Comparison of ENCODE assay signal across 9 mouse cellular contexts in genomic region chr7:45238723-45239496, GRCm38 (mm10). TPM values are rescaled to one million over a fixed set of nuclear protein-coding genes. Genes with fewer than 3 reads are reported as not detected.
A peak's percentile ranks its signal among the peaks of the same experiment; 100 is the strongest.
DNase-seq lines count a peak whose midpoint lies in the region; ATAC-seq and TF ChIP-seq lines count a peak whose summit lies in the region.
"Had no signal": no experiment of that assay in that cellular context is flagged by ENCODE, and none has a peak within 500 bp of the region (broad histone marks: within the 10 kb centered on the region; RNA-seq: fewer than 3 reads in every experiment).

Gene Cd37, minus strand, starts transcription at chr7:45239115.

- peak; percentile 44 to 72 for DNase-seq in heart, adult 2 months
- no peak for DNase-seq in heart, postnatal 4 days
- DNase-seq in lung, embryonic 14.5 days = no peak
- DNase-seq in stomach, postnatal 0 days (ENCODE audit: low spot score) = peak; percentile 14
- no peak for DNase-seq in left cerebral cortex, postnatal 10 days (ENCODE audit: extremely low spot score in 1 of 2, low spot score in 2 of 2)
- DNase-seq in retina, embryonic 14.5 days (ENCODE audit: low spot score) = no peak

- WGBS in heart, adult 2 months = 44% methylated on average over 20 of the region's 20 CpGs
- 34% methylated on average over 20 of the region's 20 CpGs for WGBS in lung, embryonic 14.5 days
- 46% methylated on average over 20 of the region's 20 CpGs for WGBS in stomach, postnatal 0 days
- WGBS in hindbrain, embryonic 13.5 days = 37% methylated on average over 20 of the region's 20 CpGs

- H3K4me2 ChIP-seq in lung, embryonic 14.5 days = peak within 1 kb of the TSS; percentile 1; the same call in 1 of the 2 replicates
- no peak within 1 kb of the TSS; the same call in 1 of the 2 replicates for H3K4me2 ChIP-seq in stomach, postnatal 0 days (replicated peaks; ENCODE audit: low read depth)
- no peak within 1 kb of the TSS for H3K4me2 ChIP-seq in hindbrain, embryonic 13.5 days

- no peaks in the 10 kb centered on the region for H3K27me3 ChIP-seq in heart, adult 2 months (ENCODE audit: control insufficient read depth, insufficient read depth, low read length)
- H3K27me3 ChIP-seq in lung, embryonic 14.5 days (ENCODE audit: insufficient read depth, low read length) = no peaks in the 10 kb centered on the region
- H3K27me3 ChIP-seq in stomach, postnatal 0 days (ENCODE audit: control insufficient read depth, insufficient read depth, low read length) = 0 out of 2 replicates have a peak, but pooled peaks cover 2% of the 10 kb centered on the region
- H3K27me3 ChIP-seq in hindbrain, embryonic 13.5 days = peaks cover 67% of the 10 kb centered on the region

- TF ChIP-seq POLR2A in heart, adult 2 months (IDR thresholded peaks at IDR 0.05; ENCODE audit: insufficient read depth, low read depth, low read length) = no peak

- peak; percentile 83 for ATAC-seq in erythroblast, adult 5-6 weeks (replicated peaks; ENCODE audit: low FRiP score, poor library complexity, severe bottlenecking)
- no peak for ATAC-seq in lung, embryonic 14.5 days (ENCODE audit: insufficient read depth)
- no peak for ATAC-seq in stomach, postnatal 0 days (ENCODE audit: low FRiP score, low TSS enrichment)
- ATAC-seq in hindbrain, embryonic 13.5 days (ENCODE audit: low FRiP score) = no peak

- no peaks in the 10 kb centered on the region for H3K79me2 ChIP-seq in heart, adult 2 months (replicated peaks; ENCODE audit: control insufficient read depth, insufficient read depth, low read length)

- no peaks in the 10 kb centered on the region for H3K9me3 ChIP-seq in lung, embryonic 14.5 days (ENCODE audit: low read depth, low read length)
- H3K9me3 ChIP-seq in stomach, postnatal 0 days (ENCODE audit: control insufficient read depth, low read length) = no peaks in the 10 kb centered on the region
- H3K9me3 ChIP-seq in hindbrain, embryonic 13.5 days = no peaks in the 10 kb centered on the region

- no peak within 1 kb of the TSS for H3K9ac ChIP-seq in heart, adult 2 months (ENCODE audit: low read depth, low read length)
- H3K9ac ChIP-seq in lung, embryonic 14.5 days = no peak within 1 kb of the TSS
- H3K9ac ChIP-seq in stomach, postnatal 0 days (ENCODE audit: low read length) = no peak within 1 kb of the TSS
- no peak within 1 kb of the TSS; the same call in 1 of the 2 replicates for H3K9ac ChIP-seq in hindbrain, embryonic 13.5 days

- no peak within 1 kb of the TSS for H3K4me3 ChIP-seq in heart, adult 2 months
- H3K4me3 ChIP-seq in lung, embryonic 14.5 days (ENCODE audit: low read depth, low read length) = no peak within 1 kb of the TSS
- H3K4me3 ChIP-seq in stomach, postnatal 0 days (ENCODE audit: low read depth, low read length) = no peak within 1 kb of the TSS
- no peak within 1 kb of the TSS for H3K4me3 ChIP-seq in hindbrain, embryonic 13.5 days

- peak within 1 kb of the TSS; percentile 15; the same call in 1 of the 2 replicates for H3K27ac ChIP-seq in heart, adult 2 months
- no peak within 1 kb of the TSS for H3K27ac ChIP-seq in lung, embryonic 14.5 days (ENCODE audit: low read depth)
- no peak within 1 kb of the TSS for H3K27ac ChIP-seq in stomach, postnatal 0 days (replicated peaks)
- H3K27ac ChIP-seq in hindbrain, embryonic 13.5 days = no peak within 1 kb of the TSS
- H3K27ac ChIP-seq: kidney, postnatal 0 days had no signal

- no peak for TF ChIP-seq EP300 in heart, adult 2 months (IDR thresholded peaks at IDR 0.05; ENCODE audit: insufficient read depth, low read depth, low read length)
- TF ChIP-seq EP300 in stomach, postnatal 0 days (optimal IDR thresholded peaks at IDR 0.05) = no peak

- no peak for TF ChIP-seq CTCF in heart, adult 2 months (IDR thresholded peaks at IDR 0.05)
- TF ChIP-seq CTCF in lung, embryonic 14.5 days (IDR thresholded peaks at IDR 0.05; ENCODE audit: low read depth) = no peak
- TF ChIP-seq CTCF in stomach, postnatal 0 days (IDR thresholded peaks at IDR 0.05; ENCODE audit: low read depth) = no peak

- H3K4me1 ChIP-seq in heart, adult 2 months (ENCODE audit: control insufficient read depth, insufficient read depth, low read length) = peaks cover 5% of the 10 kb centered on the region
- H3K4me1 ChIP-seq in lung, embryonic 14.5 days (ENCODE audit: insufficient read depth) = peaks cover 8% of the 10 kb centered on the region
- peaks cover 14% of the 10 kb centered on the region; the same call in 1 of the 2 replicates for H3K4me1 ChIP-seq in stomach, postnatal 0 days (replicated peaks; ENCODE audit: control insufficient read depth, insufficient read depth)
- peaks cover 28% of the 10 kb centered on the region for H3K4me1 ChIP-seq in hindbrain, embryonic 13.5 days (replicated peaks)

- H3K36me3 ChIP-seq in heart, adult 2 months (ENCODE audit: control insufficient read depth, insufficient read depth, low read length) = no peaks in the 10 kb centered on the region
- 0 out of 2 replicates have a peak, but pooled peaks cover 3% of the 10 kb centered on the region for H3K36me3 ChIP-seq in lung, embryonic 14.5 days (ENCODE audit: insufficient read depth)
- no peaks in the 10 kb centered on the region for H3K36me3 ChIP-seq in stomach, postnatal 0 days (ENCODE audit: control insufficient read depth, insufficient read depth, low read length)
- H3K36me3 ChIP-seq in hindbrain, embryonic 13.5 days = no peaks in the 10 kb centered on the region

- intact Hi-C loops in heart, adult 2 months (cut with DNase I) = no loop called here
- intact Hi-C loops in left cerebral cortex, postnatal 10 days (cut with DNase I) = no loop called here

RNA-seq across cellular contexts. Expression of gene Cd37, which starts in this region (rescaled TPM):
- 1 to 10 TPM; 3.1 to 4.3 TPM for total RNA-seq in heart, adult 2 months (2021)
- polyA plus RNA-seq in heart, adult 2 months (2012; rRNA removed) = 10.0 and 21.2 TPM in 2 replicates
- total RNA-seq in heart, postnatal 4 days (2021) = 1 to 10 TPM; 2.1 to 3.6 TPM
- total RNA-seq in erythroblast, adult 5-6 weeks (2015; ENCODE audit: low replicate concordance) = 38.9 and 50.1 TPM in 2 replicates
- 18.7 and 20.7 TPM in 2 replicates for total RNA-seq in erythroblast, adult 5-6 weeks (2017; ENCODE audit: low replicate concordance)
- polyA plus RNA-seq in lung, embryonic 14.5 days (2014; fragmentation: Nextera tagmentation; extraction: Ambion mirVana) = 2.1 and 2.9 TPM in 2 replicates
- 1.5 and 1.8 TPM in 2 replicates for polyA plus RNA-seq in stomach, postnatal 0 days (2015; fragmentation: Nextera tagmentation; extraction: Ambion mirVana)
- 1 to 10 TPM; 4.1 to 4.3 TPM for total RNA-seq in left cerebral cortex, postnatal 10 days (2021)
- 0.96 and 1.7 TPM in 2 replicates for polyA plus RNA-seq in hindbrain, embryonic 13.5 days (2015; fragmentation: Nextera tagmentation; extraction: Ambion mirVana)

Comparison
In these comparisons a context has a peak if more than half of its experiments do, and no peak if none do; other contexts are left out.
1. DNase-seq: peak in heart, adult 2 months (2 of 2) and stomach, postnatal 0 days (single experiment); none in heart, postnatal 4 days (single experiment), lung, embryonic 14.5 days (single experiment), left cerebral cortex, postnatal 10 days (0 of 2) and retina, embryonic 14.5 days (single experiment).